8 mouse cellular contexts compared by ENCODE assay signal in the genomic region with DNA sequence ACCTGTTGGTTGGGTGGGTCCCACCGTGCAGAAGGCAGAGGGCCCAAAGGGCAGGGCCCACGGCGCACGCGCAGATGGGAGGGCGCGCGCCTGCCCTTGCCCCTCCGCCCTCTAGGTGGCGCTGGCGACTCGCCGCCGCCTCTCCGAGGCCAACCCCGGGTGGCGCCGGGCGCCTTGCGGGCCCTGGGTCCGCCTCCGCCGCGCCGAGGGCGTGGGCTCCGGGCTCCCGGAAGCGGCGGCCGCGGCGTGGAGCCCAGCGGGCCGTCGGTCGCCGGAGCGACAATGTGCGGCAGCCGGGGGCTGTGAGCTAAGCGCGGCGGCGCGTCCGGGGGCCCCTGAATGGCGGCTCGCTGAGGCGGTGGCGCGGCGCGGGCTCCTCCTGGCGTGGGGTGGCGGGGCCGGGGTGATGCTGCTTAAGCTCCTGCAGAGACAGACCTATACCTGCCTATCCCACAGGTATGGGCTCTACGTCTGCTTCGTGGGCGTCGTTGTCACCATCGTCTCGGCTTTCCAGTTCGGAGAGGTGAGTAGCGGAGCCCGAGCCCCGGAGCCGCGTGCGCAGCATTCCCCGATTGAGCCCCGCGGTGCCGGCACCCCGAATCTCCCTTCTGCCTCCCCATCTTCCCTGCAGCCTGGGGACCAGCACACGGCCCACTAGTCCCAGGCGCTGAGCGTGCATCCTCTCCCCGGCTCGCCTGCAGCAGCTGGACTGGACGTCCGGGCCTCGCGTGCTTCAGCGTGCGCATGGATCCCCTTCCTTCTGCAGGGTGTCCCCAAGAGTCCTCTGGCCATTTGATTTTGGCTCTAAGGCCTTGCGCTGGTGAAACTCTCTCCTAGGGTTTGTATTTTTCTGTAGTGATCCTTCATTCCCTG. TPM values are rescaled to one million over a fixed set of nuclear protein-coding genes. Genes with fewer than 3 reads are reported as not detected.
A peak's percentile ranks its signal among the peaks of the same experiment; 100 is the strongest.
DNase-seq lines count a peak whose midpoint lies in the region; ATAC-seq lines count a peak whose summit lies in the region.

A gene (minus strand): TSS at position 68 of the 873 bp plus-strand sequence.
A gene (plus strand): TSS at position 120 of the 873 bp plus-strand sequence.

- H3K27me3 ChIP-seq in intestine, embryonic 16.5 days (replicated peaks; ENCODE audit: control insufficient read depth, insufficient read depth, low read length), result no peaks in the 10 kb centered on the region

- DNase-seq in adrenal gland, adult 18-20 months (ENCODE audit: low spot score in 2 of 2), result peak; percentile 95 to 97
- DNase-seq in embryo, embryonic 11 days, result peak; percentile 92
- peak; percentile 83 to 87 for DNase-seq in gastrocnemius, postnatal 4 days (ENCODE audit: low spot score in 2 of 2)
- DNase-seq in left cerebral cortex, postnatal 25 days (ENCODE audit: low spot score in 2 of 2), result peak; percentile 80 to 89
- DNase-seq in mesoderm, embryonic 11.5 days (ENCODE audit: low read depth, low spot score), result peak; percentile 87
- peak; percentile 91 for DNase-seq in right cerebral cortex, postnatal 25 days
- DNase-seq in urinary bladder, postnatal 36 days (ENCODE audit: low spot score in 2 of 2), result peak; percentile 86

- peak; percentile 92 for ATAC-seq in intestine, embryonic 16.5 days

- peaks cover 21% of the 10 kb centered on the region for H3K4me1 ChIP-seq in intestine, embryonic 16.5 days (ENCODE audit: control insufficient read depth, insufficient read depth, low read length)

- peak within 1 kb of the TSS; percentile 84 for H3K9ac ChIP-seq in intestine, embryonic 16.5 days (ENCODE audit: low read depth, low read length)

- intact Hi-C loops in left cerebral cortex, postnatal 25 days (cut with DNase I), result loop anchor here (1.0 to 5.0 kb wide), 4 partner anchors 47 to 353 kb away; a partner anchor contains a TSS

- H3K9me3 ChIP-seq in intestine, embryonic 16.5 days (ENCODE audit: control insufficient read depth, low read length), result no peaks in the 10 kb centered on the region

- no peaks in the 10 kb centered on the region for H3K36me3 ChIP-seq in intestine, embryonic 16.5 days (ENCODE audit: control insufficient read depth, insufficient read depth, low read length)

- peak within 1 kb of the TSS; percentile 89 for H3K4me2 ChIP-seq in intestine, embryonic 16.5 days (ENCODE audit: low read depth, low read length)

- WGBS in intestine, embryonic 16.5 days, result under 1% methylated on average over 84 of the region's 87 CpGs

- peak within 1 kb of the TSS; percentile 84 for H3K27ac ChIP-seq in intestine, embryonic 16.5 days (ENCODE audit: low read length)

- H3K4me3 ChIP-seq in intestine, embryonic 16.5 days (ENCODE audit: low read length), result peak within 1 kb of the TSS; percentile 84

RNA-seq across cellular contexts. Expression of the first gene that starts in this region (rescaled TPM):
- 10 to 100 TPM in 1 of 2 experiments, 1 to 10 TPM in 1; 7.4 to 22.3 TPM for total RNA-seq in adrenal gland, adult 18-20 months (2021)
- 1 to 10 TPM; 4.2 to 4.9 TPM for total RNA-seq in gastrocnemius, postnatal 4 days (2021)
- 3.4 and 3.5 TPM in 2 replicates for polyA plus RNA-seq in intestine, embryonic 16.5 days (2015; fragmentation: Nextera tagmentation; extraction: Ambion mirVana)
- total RNA-seq in left cerebral cortex, postnatal 25 days (2021), result under 1 TPM; 0.80 to 0.82 TPM

RNA-seq across cellular contexts. Expression of the second gene that starts in this region (rescaled TPM):
- total RNA-seq in adrenal gland, adult 18-20 months (2021), result 10 to 100 TPM; 29.2 to 36.0 TPM
- total RNA-seq in gastrocnemius, postnatal 4 days (2021), result 10 to 100 TPM; 14.7 to 14.9 TPM
- 12.3 and 15.0 TPM in 2 replicates for polyA plus RNA-seq in intestine, embryonic 16.5 days (2015; fragmentation: Nextera tagmentation; extraction: Ambion mirVana)
- total RNA-seq in left cerebral cortex, postnatal 25 days (2021), result 10 to 100 TPM; 66.6 to 68.1 TPM

Comparison
In these comparisons a context has a peak if more than half of its experiments do, and no peak if none do; other contexts are left out.
1. Peak in every context shown above with its lines: DNase-seq, ATAC-seq, H3K4me3 ChIP-seq and H3K27ac ChIP-seq.